Mouse (Mus musculus): Measurements from ENCODE around the gene 2210408I21Rik. TPM values are rescaled to one million over a fixed set of nuclear protein-coding genes. Genes with fewer than 3 reads are reported as not detected.

The 2210408I21Rik gene
- total and polyA plus RNA-seq, 2 experiments from 2014 or later = 0.53 to 5.7 TPM

DNA sequence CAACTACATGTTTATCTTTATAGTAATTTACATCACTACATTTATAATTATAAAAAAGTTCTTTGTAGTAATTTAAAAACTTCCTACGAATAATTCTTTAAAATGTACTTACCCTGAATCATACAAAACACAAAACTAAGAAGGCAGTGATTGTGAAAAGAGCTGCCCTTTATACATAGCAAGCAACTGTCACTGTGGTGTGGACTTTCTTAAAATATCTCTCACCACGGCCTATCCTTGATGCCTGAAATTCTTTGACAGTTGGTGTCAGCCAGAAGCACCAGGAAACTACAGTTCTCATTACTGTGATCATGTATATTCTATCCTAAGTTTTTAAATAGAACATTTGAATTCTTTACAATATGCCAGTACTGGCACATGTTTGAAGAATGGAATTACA lies 4.2 kb upstream of the 2210408I21Rik start:
- no peaks in the 10 kb centered on the region for H3K9me3 ChIP-seq (replicated peaks; ENCODE audit: control insufficient read depth, low read length)
- H3K36me3 ChIP-seq (replicated peaks; ENCODE audit: control insufficient read depth, insufficient read depth, low read length) = no peaks in the 10 kb centered on the region
- ATAC-seq (ENCODE audit: insufficient read depth, low read depth) = no peak
- no peaks in the 10 kb centered on the region for H3K27me3 ChIP-seq (ENCODE audit: control insufficient read depth, insufficient read depth, low read length)
- no peak overlapping the region for H3K9ac ChIP-seq (replicated peaks; ENCODE audit: low read depth, low read length)
- H3K4me2 ChIP-seq (ENCODE audit: low read depth, low read length) = no peak overlapping the region
- WGBS = 43% methylated on average over 2 of the region's 2 CpGs
- H3K4me3 ChIP-seq (ENCODE audit: low read depth, low read length) = no peak overlapping the region
- TF ChIP-seq CTCF (IDR thresholded peaks at IDR 0.05; ENCODE audit: low read depth) (no peak), EP300 (IDR thresholded peaks at IDR 0.05; ENCODE audit: low read depth) (no peak)
- peak; percentile 31 for DNase-seq (ENCODE audit: low spot score)
- H3K4me1 ChIP-seq (ENCODE audit: control insufficient read depth, insufficient read depth) = no peaks in the 10 kb centered on the region
- peak overlapping the region; percentile 69 for H3K27ac ChIP-seq (ENCODE audit: low read depth)

DNA sequence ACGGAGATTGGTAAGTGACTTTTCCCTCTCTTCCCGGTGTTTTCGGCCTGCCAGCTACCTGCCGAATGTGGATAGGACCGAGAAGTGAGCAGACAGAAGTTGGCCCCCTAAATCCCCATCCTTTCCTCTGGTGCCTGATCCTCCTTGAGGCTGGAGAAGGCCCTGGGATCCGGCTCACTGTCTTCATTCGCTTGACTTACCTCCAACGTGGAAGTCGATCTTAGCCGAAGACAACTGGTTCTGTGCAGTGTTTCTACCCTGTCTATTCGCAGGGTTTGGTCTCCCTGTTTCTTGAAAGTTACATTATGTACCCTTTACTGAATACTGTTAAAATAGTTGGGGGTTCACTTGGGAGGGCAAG lies 261 bp downstream of the 2210408I21Rik start:
- ATAC-seq (ENCODE audit: insufficient read depth, low read depth) (peak; percentile 31), DNase-seq (ENCODE audit: low spot score) (no peak)
- peak overlapping the region; percentile 74 for H3K4me2 ChIP-seq (ENCODE audit: low read depth, low read length)
- H3K9ac ChIP-seq (replicated peaks; ENCODE audit: low read depth, low read length) = peak overlapping the region; percentile 84
- TF ChIP-seq CTCF (IDR thresholded peaks at IDR 0.05; ENCODE audit: low read depth) (no peak), EP300 (IDR thresholded peaks at IDR 0.05; ENCODE audit: low read depth) (no peak)
- no peaks in the 10 kb centered on the region for H3K4me1 ChIP-seq (ENCODE audit: control insufficient read depth, insufficient read depth)
- no peaks in the 10 kb centered on the region for H3K36me3 ChIP-seq (replicated peaks; ENCODE audit: control insufficient read depth, insufficient read depth, low read length)
- no peaks in the 10 kb centered on the region for H3K9me3 ChIP-seq (replicated peaks; ENCODE audit: control insufficient read depth, low read length)
- H3K27me3 ChIP-seq (ENCODE audit: control insufficient read depth, insufficient read depth, low read length) = no peaks in the 10 kb centered on the region
- under 1% methylated on average over 11 of the region's 11 CpGs for WGBS
- peak overlapping the region; percentile 100 for H3K4me3 ChIP-seq (ENCODE audit: low read depth, low read length)
- peak overlapping the region; percentile 92 for H3K27ac ChIP-seq (ENCODE audit: low read depth)

DNA sequence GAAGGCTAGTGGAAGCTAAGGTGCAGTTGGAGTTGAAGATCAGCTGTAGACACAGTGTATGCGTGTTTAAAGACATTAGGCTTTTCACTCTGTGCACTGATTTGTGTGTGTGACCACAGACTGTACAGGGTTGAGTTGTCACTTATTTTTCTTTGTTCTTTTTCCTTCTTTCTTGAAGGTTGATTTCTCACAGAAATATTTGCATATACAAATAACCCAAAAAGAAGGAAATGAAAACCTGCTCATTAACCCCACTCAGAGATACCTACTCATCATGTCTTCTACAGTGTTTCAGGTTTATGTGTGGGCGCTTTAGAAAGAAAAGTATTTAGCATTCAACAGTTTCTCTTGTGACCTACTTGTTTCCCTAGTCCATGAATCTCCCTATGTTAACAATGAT lies 5.5 kb downstream of the 2210408I21Rik start:
- Histone ChIP-seq H3K27ac (ENCODE audit: low read depth) (no peak overlapping the region), H3K4me1 (ENCODE audit: control insufficient read depth, insufficient read depth) (no peaks in the 10 kb centered on the region), H3K4me2 (ENCODE audit: low read depth, low read length) (no peak overlapping the region), H3K36me3 (replicated peaks; ENCODE audit: control insufficient read depth, insufficient read depth, low read length) (no peaks in the 10 kb centered on the region), H3K9ac (replicated peaks; ENCODE audit: low read depth, low read length) (no peak overlapping the region), H3K9me3 (replicated peaks; ENCODE audit: control insufficient read depth, low read length) (no peaks in the 10 kb centered on the region), H3K4me3 (ENCODE audit: low read depth, low read length) (no peak overlapping the region), H3K27me3 (ENCODE audit: control insufficient read depth, insufficient read depth, low read length) (no peaks in the 10 kb centered on the region)
- DNase-seq (ENCODE audit: low spot score) = no peak
- ATAC-seq (ENCODE audit: insufficient read depth, low read depth) = no peak
- WGBS = 86% methylated on average over 2 of the region's 2 CpGs
- TF ChIP-seq EP300 (IDR thresholded peaks at IDR 0.05; ENCODE audit: low read depth) (no peak), CTCF (IDR thresholded peaks at IDR 0.05; ENCODE audit: low read depth) (no peak)

DNA sequence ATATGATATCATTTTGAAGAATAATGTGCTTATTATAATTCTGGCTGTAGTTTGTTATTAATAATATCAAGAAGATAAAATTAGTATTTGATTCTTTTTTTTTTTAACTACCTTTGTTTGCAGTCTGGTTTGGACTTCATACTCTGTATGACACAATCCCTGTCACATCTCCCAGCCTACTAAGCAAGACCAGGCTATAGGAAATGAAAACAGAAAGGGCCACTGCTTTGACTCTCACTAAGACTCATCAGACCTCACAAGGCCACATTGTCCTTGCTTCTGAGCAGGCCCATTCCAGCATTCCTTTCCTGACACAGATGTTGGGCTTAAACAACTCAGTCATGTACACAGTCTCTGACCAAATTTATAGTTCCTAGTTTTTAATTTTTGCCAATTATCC lies 42.6 kb downstream of the 2210408I21Rik start:
- no peak for DNase-seq (ENCODE audit: low spot score)

DNA sequence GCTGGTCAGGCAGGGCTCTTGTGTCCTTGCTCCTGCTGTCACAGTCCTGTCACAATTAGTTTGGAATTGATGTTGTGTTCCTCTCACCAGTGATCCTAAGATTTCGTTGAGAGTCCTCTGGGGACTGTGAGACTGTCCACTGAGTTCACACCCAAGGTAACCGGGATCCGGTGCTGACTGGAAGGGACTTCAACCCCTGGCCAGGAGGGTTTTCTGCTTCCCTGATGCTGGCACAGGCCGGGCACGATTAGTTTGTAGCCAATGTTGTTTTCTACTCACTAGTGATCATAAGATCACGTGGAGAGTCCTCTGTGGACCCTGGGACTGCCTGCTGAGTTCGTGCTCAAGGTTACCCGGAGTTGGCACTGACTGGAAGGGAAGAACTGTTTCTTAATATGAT lies 55.3 kb downstream of the 2210408I21Rik start:
- 86% methylated on average over 8 of the region's 8 CpGs for WGBS
- H3K27ac ChIP-seq (ENCODE audit: low read depth) = no peak overlapping the region

More for the DNA sequence above, 42.6 kb downstream of the 2210408I21Rik start:
- Histone ChIP-seq H3K9me3 (replicated peaks; ENCODE audit: control insufficient read depth, low read length) (no peaks in the 10 kb centered on the region), H3K36me3 (replicated peaks; ENCODE audit: control insufficient read depth, insufficient read depth, low read length) (no peaks in the 10 kb centered on the region), H3K27me3 (ENCODE audit: control insufficient read depth, insufficient read depth, low read length) (no peaks in the 10 kb centered on the region), H3K4me2 (ENCODE audit: low read depth, low read length) (no peak overlapping the region), H3K4me3 (ENCODE audit: low read depth, low read length) (no peak overlapping the region), H3K9ac (replicated peaks; ENCODE audit: low read depth, low read length) (no peak overlapping the region), H3K27ac (ENCODE audit: low read depth) (no peak overlapping the region), H3K4me1 (ENCODE audit: control insufficient read depth, insufficient read depth) (no peaks in the 10 kb centered on the region)
- TF ChIP-seq CTCF (IDR thresholded peaks at IDR 0.05; ENCODE audit: low read depth) (no peak), EP300 (IDR thresholded peaks at IDR 0.05; ENCODE audit: low read depth) (no peak)
- no peak for ATAC-seq (ENCODE audit: insufficient read depth, low read depth)

DNA sequence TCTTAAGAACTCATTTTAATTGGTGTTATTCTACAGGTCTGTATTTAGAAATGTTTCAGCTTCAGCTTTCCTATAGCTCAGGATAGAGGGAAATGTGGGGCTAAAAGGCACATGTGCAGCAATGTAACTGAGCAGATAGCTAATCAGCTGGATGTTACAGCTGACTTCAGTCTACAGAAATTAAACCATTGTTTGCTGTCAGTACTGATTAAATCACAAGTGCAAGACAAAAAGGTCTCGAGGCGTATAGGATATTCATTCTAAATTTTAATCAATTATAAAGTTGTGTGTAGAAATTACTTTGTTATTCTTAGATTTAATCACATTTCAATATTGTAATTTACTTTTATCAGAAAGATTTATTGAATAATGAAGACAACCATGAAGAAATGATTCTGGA lies 56.9 kb downstream of the 2210408I21Rik start:
- no peak for DNase-seq (ENCODE audit: low spot score)
- TF ChIP-seq CTCF (IDR thresholded peaks at IDR 0.05; ENCODE audit: low read depth) (no peak), EP300 (IDR thresholded peaks at IDR 0.05; ENCODE audit: low read depth) (no peak)
- no peaks in the 10 kb centered on the region for H3K27me3 ChIP-seq (ENCODE audit: control insufficient read depth, insufficient read depth, low read length)
- H3K9me3 ChIP-seq (replicated peaks; ENCODE audit: control insufficient read depth, low read length) = no peaks in the 10 kb centered on the region
- no peak overlapping the region for H3K4me2 ChIP-seq (ENCODE audit: low read depth, low read length)
- 0 out of 2 replicates have a peak, but pooled peaks cover 5% of the 10 kb centered on the region for H3K36me3 ChIP-seq (replicated peaks; ENCODE audit: control insufficient read depth, insufficient read depth, low read length)
- H3K4me3 ChIP-seq (ENCODE audit: low read depth, low read length) = no peak overlapping the region
- WGBS = 81% methylated on average over 2 of the region's 2 CpGs
- no peak for ATAC-seq (ENCODE audit: insufficient read depth, low read depth)
- no peak overlapping the region for H3K9ac ChIP-seq (replicated peaks; ENCODE audit: low read depth, low read length)
- no peak overlapping the region for H3K27ac ChIP-seq (ENCODE audit: low read depth)
- no peaks in the 10 kb centered on the region for H3K4me1 ChIP-seq (ENCODE audit: control insufficient read depth, insufficient read depth)

More for the DNA sequence above, 55.3 kb downstream of the 2210408I21Rik start:
- Histone ChIP-seq H3K9me3 (replicated peaks; ENCODE audit: control insufficient read depth, low read length) (no peaks in the 10 kb centered on the region), H3K27me3 (ENCODE audit: control insufficient read depth, insufficient read depth, low read length) (no peaks in the 10 kb centered on the region), H3K4me1 (ENCODE audit: control insufficient read depth, insufficient read depth) (no peaks in the 10 kb centered on the region), H3K4me3 (ENCODE audit: low read depth, low read length) (no peak overlapping the region), H3K36me3 (replicated peaks; ENCODE audit: control insufficient read depth, insufficient read depth, low read length) (0 out of 2 replicates have a peak, but pooled peaks cover 5% of the 10 kb centered on the region), H3K4me2 (ENCODE audit: low read depth, low read length) (no peak overlapping the region), H3K9ac (replicated peaks; ENCODE audit: low read depth, low read length) (no peak overlapping the region)
- TF ChIP-seq EP300 (IDR thresholded peaks at IDR 0.05; ENCODE audit: low read depth) (no peak), CTCF (IDR thresholded peaks at IDR 0.05; ENCODE audit: low read depth) (no peak)
- no peak for ATAC-seq (ENCODE audit: insufficient read depth, low read depth)
- no peak for DNase-seq (ENCODE audit: low spot score)
